Mouse (Mus musculus) spleen, embryonic (tissue): Measurements from ENCODE around the gene Sall4.
"Not testable (repeated sequence)": the region's sequence is repeated elsewhere in the genome, so short reads cannot be mapped to it uniquely, and the experiment has no call there.

Experiments
- CTCF ChIA-PET: fragments of 350-600 bp; sonication (Branson Sonifier 250); formaldehyde crosslinking; loops from one replicate; lab custom pipeline; 2022; lab: Charles Lee

Gene Sall4

GRCm38 (mm10) chr2:168744406-168744805 lies 23.3 kb downstream of the Sall4 start:
- CTCF ChIA-PET: not testable (repeated sequence)

DNA sequence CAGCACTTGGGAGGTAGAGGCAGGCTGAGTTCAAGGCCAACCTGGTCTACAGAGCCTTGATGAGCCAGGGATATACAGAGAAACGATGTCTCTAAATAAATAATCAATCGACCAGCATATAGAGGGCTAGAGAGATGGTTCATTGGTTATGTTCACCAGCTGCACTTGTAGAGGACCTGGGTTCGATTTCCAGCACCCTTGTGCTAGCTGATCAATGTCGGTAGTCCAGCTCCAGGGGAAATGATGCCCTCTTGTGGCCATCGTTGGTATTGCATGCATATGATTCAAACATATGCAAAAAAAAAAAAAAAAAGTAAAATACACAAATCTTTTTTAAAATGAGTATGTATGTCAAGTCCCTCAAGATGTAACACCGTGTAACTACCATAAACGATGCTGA lies 25.1 kb downstream of the Sall4 start:
- CTCF ChIA-PET: interaction anchor here (0.7 kb wide), 1 partner anchor 272 kb away, joined by 5 read pairs; no protein-coding TSS in a partner anchor

GRCm38 (mm10) chr2:168742059-168742627 lies 25.6 kb downstream of the Sall4 start, which contains the start of gene Atp9a:
Gene Atp9a (minus strand): TSS chr2:168742409.
- CTCF ChIA-PET: interaction anchor here (0.7 kb wide), 1 partner anchor 271 kb away, joined by 5 read pairs; no protein-coding TSS in a partner anchor

GRCm38 (mm10) chr2:168741273-168742058 lies 26.3 kb downstream of the Sall4 start:
- CTCF ChIA-PET: no interaction called here

GRCm38 (mm10) chr2:168740496-168740895 lies 27.2 kb downstream of the Sall4 start:
- CTCF ChIA-PET: no interaction called here

GRCm38 (mm10) chr2:168738854-168739253 lies 28.9 kb downstream of the Sall4 start:
- CTCF ChIA-PET: interaction anchor here (0.7 kb wide), 1 partner anchor 41 kb away, joined by 5 read pairs; no protein-coding TSS in a partner anchor

- CTCF ChIA-PET: no interaction called here
Observed at GRCm38 (mm10) chr2:168737878-168738277, 29.9 kb downstream of the Sall4 start.

DNA sequence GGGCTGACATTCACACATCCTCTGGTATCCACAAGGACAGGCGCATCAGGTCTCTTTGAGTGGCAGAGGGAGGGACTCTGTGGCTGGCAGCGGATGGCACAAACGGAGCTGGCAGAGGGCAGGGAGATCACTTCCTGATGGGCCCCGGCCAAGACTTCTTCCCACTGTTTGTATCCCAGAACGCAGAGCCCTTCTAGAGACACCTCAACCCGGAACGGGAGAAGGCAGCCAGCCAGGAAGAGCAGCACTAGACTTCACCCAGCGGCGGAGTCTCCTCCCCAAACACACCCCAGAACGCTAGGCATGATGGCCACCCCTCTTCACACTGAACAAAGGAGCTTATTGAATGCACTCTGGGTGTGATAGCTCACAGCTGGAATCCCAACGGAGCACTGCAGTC lies 33.7 kb downstream of the Sall4 start:
- CTCF ChIA-PET: no interaction called here

DNA sequence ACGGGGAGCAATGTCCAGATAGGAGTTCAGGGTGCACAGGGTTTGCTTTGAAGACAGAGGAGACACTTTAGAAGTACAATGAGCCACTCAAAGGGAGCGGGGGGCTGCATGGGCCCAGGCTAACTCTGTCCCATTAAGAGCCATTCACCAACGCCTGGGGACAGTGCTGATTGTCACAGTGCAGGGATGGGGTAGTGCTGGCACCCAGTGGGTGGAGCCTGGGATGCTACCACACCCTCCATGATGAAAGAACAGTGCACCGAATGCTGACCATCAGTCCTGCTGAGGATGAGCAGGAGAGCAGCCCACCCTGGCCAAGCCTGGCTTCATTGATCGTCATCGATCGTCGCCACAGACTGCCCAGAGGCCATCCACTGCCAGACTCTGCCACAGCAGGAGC lies 36.5 kb downstream of the Sall4 start:
- CTCF ChIA-PET: no interaction called here

- CTCF ChIA-PET: no interaction called here
Observed at GRCm38 (mm10) chr2:168729736-168730135, 38.0 kb downstream of the Sall4 start.

- CTCF ChIA-PET: interaction anchor here (0.9 kb wide), 1 partner anchor 11 kb away, joined by 3 read pairs; no protein-coding TSS in a partner anchor
Observed at GRCm38 (mm10) chr2:168728045-168728444, 39.7 kb downstream of the Sall4 start.

GRCm38 (mm10) chr2:168726007-168726406 lies 41.7 kb downstream of the Sall4 start:
- CTCF ChIA-PET: no interaction called here

GRCm38 (mm10) chr2:168721313-168721712 lies 46.4 kb downstream of the Sall4 start:
- CTCF ChIA-PET: no interaction called here

GRCm38 (mm10) chr2:168719742-168720141 lies 48.0 kb downstream of the Sall4 start:
- CTCF ChIA-PET: no interaction called here

GRCm38 (mm10) chr2:168718735-168719134 lies 49.0 kb downstream of the Sall4 start:
- CTCF ChIA-PET: interaction anchor here (0.6 kb wide), 1 partner anchor 223 kb away, joined by 3 read pairs; no protein-coding TSS in a partner anchor

DNA sequence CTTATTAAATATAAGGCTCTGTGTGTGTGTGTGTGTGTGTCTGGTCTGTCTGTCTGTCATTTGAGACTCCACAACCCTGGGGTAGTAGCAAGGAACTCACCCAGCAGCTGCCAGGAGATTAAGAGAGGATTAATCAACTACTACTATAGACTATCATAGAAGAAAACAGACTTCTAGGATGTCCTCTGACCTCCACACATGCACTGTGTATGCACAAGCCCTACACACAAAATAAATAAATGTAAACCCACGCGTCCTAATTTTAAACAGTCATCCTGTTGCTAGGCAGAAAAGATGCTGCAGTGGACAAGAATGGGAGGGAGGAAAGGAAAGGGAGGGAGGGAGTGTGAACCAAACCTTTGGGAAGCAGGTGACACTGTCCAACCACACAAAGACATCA lies 49.5 kb downstream of the Sall4 start:
- CTCF ChIA-PET: interaction anchor here (0.6 kb wide), 1 partner anchor 223 kb away, joined by 3 read pairs; no protein-coding TSS in a partner anchor

DNA sequence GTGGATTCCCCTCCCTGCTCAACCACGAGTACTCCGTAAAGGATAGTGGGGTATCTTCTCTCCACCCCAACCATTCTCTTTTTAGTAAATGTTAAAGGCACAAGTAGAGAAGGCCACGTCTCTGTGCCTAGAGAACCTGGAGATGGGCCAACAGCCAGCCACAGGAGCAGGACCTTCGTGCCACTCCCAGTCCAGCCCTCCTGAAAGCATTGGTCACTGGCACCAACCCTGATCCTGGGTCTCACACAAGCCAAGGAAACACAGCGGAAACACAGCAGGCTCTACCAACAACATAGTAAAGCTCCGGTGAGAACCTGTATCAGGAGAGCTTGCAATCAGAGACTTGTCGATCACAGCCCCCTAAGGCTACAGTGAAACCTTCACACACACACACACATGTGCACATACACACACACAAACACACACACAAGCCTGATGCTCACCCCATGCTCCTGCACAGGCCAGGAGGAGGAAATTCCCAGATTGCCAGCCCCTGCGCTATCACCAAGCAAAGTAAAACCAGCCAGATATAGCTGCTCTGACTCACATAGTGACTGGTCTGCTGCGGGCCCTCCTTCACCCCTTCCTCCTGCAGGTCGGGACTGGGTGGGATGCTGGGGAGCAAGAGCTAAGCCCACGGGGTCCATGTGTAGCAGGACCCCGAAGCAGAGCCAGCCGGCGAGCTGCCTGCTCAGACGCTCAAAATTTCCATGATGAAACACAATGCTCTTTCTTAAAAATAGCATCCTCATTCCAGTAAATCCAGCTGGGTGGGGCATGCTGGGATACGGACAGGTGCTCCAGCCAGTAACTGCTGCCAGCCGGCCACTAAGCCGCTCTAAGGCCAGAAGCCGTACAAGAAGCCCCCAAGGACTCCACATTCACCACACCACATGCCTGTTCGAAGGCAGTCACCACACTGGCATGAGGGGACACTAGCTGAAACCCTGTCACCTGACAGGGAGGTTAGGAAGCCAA lies 55.3 kb downstream of the Sall4 start:
- CTCF ChIA-PET: interaction anchor here (0.6 to 0.7 kb wide), 2 partner anchors 31 to 267 kb away, joined by 3 to 5 read pairs; no protein-coding TSS in a partner anchor

DNA sequence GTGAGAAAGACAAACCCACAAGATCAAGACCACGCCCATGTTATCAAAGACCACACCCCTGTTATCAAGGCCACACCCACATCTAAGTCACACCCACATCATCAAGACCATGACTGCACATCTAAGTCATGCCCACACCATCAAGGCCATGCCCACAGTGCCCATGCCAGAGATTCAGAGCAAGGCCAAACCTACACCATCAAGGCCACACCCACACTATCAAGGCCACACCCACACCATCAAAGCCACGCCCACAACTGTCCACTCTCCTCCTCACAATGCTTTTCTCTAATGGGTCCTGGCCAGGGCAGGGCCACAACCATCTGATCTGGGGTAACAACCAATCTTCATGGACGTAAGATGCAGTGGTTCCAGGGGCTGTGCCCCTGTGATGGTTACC lies 56.8 kb downstream of the Sall4 start:
- CTCF ChIA-PET: no interaction called here

- CTCF ChIA-PET: no interaction called here
Observed at GRCm38 (mm10) chr2:168707766-168708165, 60.0 kb downstream of the Sall4 start.

- CTCF ChIA-PET: no interaction called here
Observed at GRCm38 (mm10) chr2:168702266-168702665, 65.5 kb downstream of the Sall4 start.
